Mouse (Mus musculus) brain, embryonic 14.5 days (tissue): ENCODE measurements around the gene Krtap5-1.
"Not testable (repeated sequence)": the region's sequence is repeated elsewhere in the genome, so short reads cannot be mapped to it uniquely, and the experiment has no call there.

Experiments
- CTCF ChIP-seq: fragments of 200-500 bp; IDR thresholded peaks from 2 replicates; pipeline ENCODE4 v1.5.1; 2012; ENCODE audit warnings: inconsistent platforms, mild to moderate bottlenecking, moderate library complexity, borderline replicate concordance; ENCODE audit not compliant: insufficient read depth, insufficient read length; ENCODE audit errors: extremely low read depth
- POLR2A ChIP-seq: fragments of 200-500 bp; IDR thresholded peaks from 2 replicates; pipeline ENCODE4 v1.6.1; 2012; ENCODE audit warnings: mild to moderate bottlenecking, inconsistent platforms, borderline replicate concordance; ENCODE audit not compliant: poor library complexity, insufficient read depth, insufficient read length, severe bottlenecking; ENCODE audit errors: extremely low read depth

- not testable (repeated sequence) for TF ChIP-seq POLR2A
- TF ChIP-seq CTCF = peak; percentile 66
Observed at GRCm38 (mm10) chr7:142278183-142278582, 18.7 kb downstream of the Krtap5-1 start.
